Mouse (Mus musculus): ENCODE results near the gene Clstn3. TPM values are rescaled to one million over a fixed set of nuclear protein-coding genes. Genes with fewer than 3 reads are reported as not detected.
A peak's percentile ranks its signal among the peaks of the same experiment; 100 is the strongest.
"Not testable (repeated sequence)": the region's sequence is repeated elsewhere in the genome, so short reads cannot be mapped to it uniquely, and the experiment has no call there.

Gene Clstn3
- polyA plus RNA-seq (2012; rRNA removed) = 3.2 and 9.1 TPM in 2 replicates

DNA sequence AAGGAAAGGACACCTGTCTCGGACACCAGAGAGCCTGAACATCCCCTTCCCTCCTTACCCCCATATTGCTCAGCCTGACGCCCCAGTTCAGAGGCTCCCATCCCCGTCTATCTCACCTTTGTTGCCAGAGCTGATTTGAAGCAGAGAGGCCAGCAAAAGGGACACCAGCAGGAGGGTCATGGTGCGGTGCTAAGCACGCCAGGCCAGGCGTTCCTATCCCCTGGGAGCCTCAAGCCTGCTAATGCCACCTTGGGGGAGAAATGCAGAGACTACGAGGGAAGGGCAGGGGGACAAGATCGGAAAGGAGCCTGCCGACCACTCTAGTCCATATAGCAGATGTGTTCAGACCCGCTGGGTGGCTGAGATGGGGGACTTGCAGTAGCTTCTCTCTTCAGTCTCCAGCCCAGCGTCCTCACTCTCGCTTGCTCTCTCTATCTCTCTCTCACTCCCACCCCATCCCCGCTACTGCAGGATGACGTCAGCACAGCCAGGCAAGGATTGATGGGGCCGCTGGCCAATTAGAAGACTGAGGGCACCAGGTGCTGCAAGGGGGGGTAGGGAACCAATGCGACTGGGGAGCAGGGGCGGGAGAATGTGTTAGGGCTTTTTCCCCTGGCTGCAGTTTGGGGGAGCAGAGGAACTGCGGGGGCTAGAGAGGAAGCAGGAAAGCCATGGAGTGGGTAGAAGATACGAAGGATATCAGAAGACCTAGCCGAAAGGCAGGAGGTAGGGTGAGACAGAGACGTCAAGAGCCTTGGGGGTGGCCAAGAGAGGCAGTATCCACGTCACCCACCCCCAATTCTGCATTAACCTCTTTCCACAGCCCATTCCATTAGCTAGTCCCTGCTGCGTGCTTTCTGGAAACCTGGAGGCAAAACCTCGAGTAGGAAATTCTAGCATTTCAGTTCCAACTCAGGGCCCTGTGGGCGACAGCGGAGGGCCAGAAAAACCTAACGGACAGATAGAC is at the start of gene Clstn3:
Clstn3 (minus strand) TSS at position 490 of the 967 bp plus-strand sequence.
- 7% methylated on average over 27 of the region's 27 CpGs for WGBS
- Histone ChIP-seq H3K4me3 (replicated peaks; ENCODE audit: extremely low read depth, low read depth, low read length) (peak within 1 kb of the TSS; percentile 11), H3K4me1 (ENCODE audit: control insufficient read depth, insufficient read depth, low read length) (no peaks in the 10 kb centered on the region)
- no peak for TF ChIP-seq CTCF (IDR thresholded peaks at IDR 0.05; ENCODE audit: insufficient read depth, low read length)
- TF ChIP-seq POLR2A (IDR thresholded peaks at IDR 0.05; ENCODE audit: borderline replicate concordance, extremely low read depth, low read depth, low read length) = no peak
- peak; percentile 56 for DNase-seq

GRCm38 (mm10) chr6:124512355-124512836 is 47.8 kb upstream of the Clstn3 start, which contains the start of gene C1ra:
Gene C1ra (plus strand): TSS chr6:124512405.
- no peaks in the 10 kb centered on the region; the same call in 1 of the 2 replicates for H3K4me1 ChIP-seq (ENCODE audit: control insufficient read depth, insufficient read depth, low read length)
- WGBS = 3% methylated on average over 6 of the region's 6 CpGs
- H3K4me3 ChIP-seq (replicated peaks; ENCODE audit: extremely low read depth, low read depth, low read length) = peak within 1 kb of the TSS; percentile 77
- TF ChIP-seq POLR2A (IDR thresholded peaks at IDR 0.05; ENCODE audit: borderline replicate concordance, extremely low read depth, low read depth, low read length) = no peak
- TF ChIP-seq CTCF (IDR thresholded peaks at IDR 0.05; ENCODE audit: insufficient read depth, low read length) = peak; percentile 65
- DNase-seq = peak; percentile 64

GRCm38 (mm10) chr6:124511936-124512335 is 47.3 kb upstream of the Clstn3 start:
- Histone ChIP-seq H3K4me3 (replicated peaks; ENCODE audit: extremely low read depth, low read depth, low read length) (no peak overlapping the region), H3K4me1 (ENCODE audit: control insufficient read depth, insufficient read depth, low read length) (no peaks in the 10 kb centered on the region; the same call in 1 of the 2 replicates)
- 50% methylated on average over 6 of the region's 6 CpGs for WGBS
- no peak for TF ChIP-seq POLR2A (IDR thresholded peaks at IDR 0.05; ENCODE audit: borderline replicate concordance, extremely low read depth, low read depth, low read length)
- no peak for TF ChIP-seq CTCF (IDR thresholded peaks at IDR 0.05; ENCODE audit: insufficient read depth, low read length)
- DNase-seq = no peak

DNA sequence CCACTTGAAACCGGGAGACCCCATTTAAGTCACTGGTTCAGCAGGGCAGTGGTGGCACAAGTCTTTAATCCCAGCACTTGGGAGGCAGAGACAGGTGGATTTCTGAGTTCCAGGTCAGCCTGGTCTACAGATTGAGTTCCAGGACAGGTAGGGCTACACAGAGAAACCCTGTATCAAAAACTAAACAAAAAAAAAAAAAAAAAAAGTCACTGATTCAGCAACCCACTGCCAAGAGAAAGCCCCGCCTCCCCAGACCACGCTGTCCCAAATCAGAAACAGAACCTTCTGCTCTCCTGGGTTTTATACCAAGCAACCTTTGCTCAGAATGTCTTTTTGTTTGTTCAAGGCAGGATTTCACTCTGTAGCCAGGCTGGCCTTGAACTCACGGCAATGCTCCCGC is 44.6 kb upstream of the Clstn3 start:
- not testable (repeated sequence) for DNase-seq; H3K4me1 ChIP-seq (ENCODE audit: control insufficient read depth, insufficient read depth, low read length); H3K4me3 ChIP-seq (replicated peaks; ENCODE audit: extremely low read depth, low read depth, low read length)
- 73% methylated on average over 5 of the region's 5 CpGs for WGBS

- no peaks in the 10 kb centered on the region; the same call in 1 of the 2 replicates for H3K4me1 ChIP-seq (ENCODE audit: control insufficient read depth, insufficient read depth, low read length)
- H3K4me3 ChIP-seq (replicated peaks; ENCODE audit: extremely low read depth, low read depth, low read length) = no peak overlapping the region
- TF ChIP-seq POLR2A (IDR thresholded peaks at IDR 0.05; ENCODE audit: borderline replicate concordance, extremely low read depth, low read depth, low read length) = no peak
- no peak for TF ChIP-seq CTCF (IDR thresholded peaks at IDR 0.05; ENCODE audit: insufficient read depth, low read length)
- 62% methylated on average over 10 of the region's 10 CpGs for WGBS
- DNase-seq = no peak
These were observed 43.7 kb upstream of the Clstn3 start for GRCm38 (mm10) chr6:124508292-124508691.

DNA sequence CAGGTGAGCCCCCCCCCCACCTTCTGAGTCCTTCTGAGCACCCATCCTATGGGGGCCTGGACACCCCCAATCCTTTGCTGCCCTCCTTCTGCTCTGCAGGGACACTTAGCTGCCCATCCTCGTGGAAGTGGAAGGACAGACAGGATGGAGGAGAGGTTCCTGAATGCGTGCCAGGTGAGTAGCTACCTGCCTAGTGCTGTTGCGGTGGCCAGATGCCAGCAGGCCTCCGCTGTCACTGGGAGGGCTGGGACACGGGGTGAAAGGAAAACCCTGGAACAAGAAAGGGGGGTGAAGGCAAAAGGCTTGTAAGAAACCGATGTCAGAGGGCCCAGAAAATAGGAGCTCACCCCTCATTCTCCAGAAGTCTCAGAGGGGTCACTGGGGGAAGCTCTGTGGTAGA is 42.4 kb upstream of the Clstn3 start:
- Histone ChIP-seq H3K4me1 (ENCODE audit: control insufficient read depth, insufficient read depth, low read length) (no peaks in the 10 kb centered on the region), H3K4me3 (replicated peaks; ENCODE audit: extremely low read depth, low read depth, low read length) (no peak overlapping the region)
- TF ChIP-seq POLR2A (IDR thresholded peaks at IDR 0.05; ENCODE audit: borderline replicate concordance, extremely low read depth, low read depth, low read length) = no peak
- no peak for TF ChIP-seq CTCF (IDR thresholded peaks at IDR 0.05; ENCODE audit: insufficient read depth, low read length)
- 72% methylated on average over 6 of the region's 6 CpGs for WGBS
- no peak for DNase-seq

- H3K4me1 ChIP-seq (ENCODE audit: control insufficient read depth, insufficient read depth, low read length) = no peaks in the 10 kb centered on the region
- 62% methylated on average over 4 of the region's 4 CpGs for WGBS
- H3K4me3 ChIP-seq (replicated peaks; ENCODE audit: extremely low read depth, low read depth, low read length) = no peak overlapping the region
- no peak for TF ChIP-seq POLR2A (IDR thresholded peaks at IDR 0.05; ENCODE audit: borderline replicate concordance, extremely low read depth, low read depth, low read length)
- TF ChIP-seq CTCF (IDR thresholded peaks at IDR 0.05; ENCODE audit: insufficient read depth, low read length) = no peak
- DNase-seq = no peak
These were observed 40.4 kb upstream of the Clstn3 start for GRCm38 (mm10) chr6:124505028-124505427.

GRCm38 (mm10) chr6:124502021-124502420 is 37.4 kb upstream of the Clstn3 start:
- H3K4me3 ChIP-seq (replicated peaks; ENCODE audit: extremely low read depth, low read depth, low read length) = no peak overlapping the region
- DNase-seq = no peak
- 78% methylated on average over 5 of the region's 5 CpGs for WGBS
- H3K4me1 ChIP-seq (ENCODE audit: control insufficient read depth, insufficient read depth, low read length) = no peaks in the 10 kb centered on the region
- no peak for TF ChIP-seq POLR2A (IDR thresholded peaks at IDR 0.05; ENCODE audit: borderline replicate concordance, extremely low read depth, low read depth, low read length)
- no peak for TF ChIP-seq CTCF (IDR thresholded peaks at IDR 0.05; ENCODE audit: insufficient read depth, low read length)

DNA sequence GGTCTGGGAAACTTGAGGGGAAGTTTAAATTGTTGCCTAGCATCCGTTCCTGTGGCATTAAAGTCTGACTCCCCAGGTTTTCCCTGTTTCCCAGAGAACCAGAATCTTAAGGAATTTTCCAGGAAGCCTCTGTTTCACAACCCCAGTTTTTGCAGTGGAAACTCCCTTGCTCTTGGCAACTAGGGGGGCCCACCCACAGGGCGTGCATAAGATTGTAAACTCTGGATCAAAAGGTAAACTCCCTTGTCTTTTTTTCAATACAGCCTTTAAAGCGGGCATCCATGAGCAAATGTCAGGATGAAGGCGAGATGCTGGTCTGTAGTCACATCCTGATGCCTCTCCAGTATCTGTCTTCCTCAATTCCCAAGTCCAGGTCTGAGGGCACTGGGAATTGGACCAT is 36.9 kb upstream of the Clstn3 start:
- no peak for DNase-seq
- no peak for TF ChIP-seq POLR2A (IDR thresholded peaks at IDR 0.05; ENCODE audit: borderline replicate concordance, extremely low read depth, low read depth, low read length)
- no peak for TF ChIP-seq CTCF (IDR thresholded peaks at IDR 0.05; ENCODE audit: insufficient read depth, low read length)
- Histone ChIP-seq H3K4me1 (ENCODE audit: control insufficient read depth, insufficient read depth, low read length) (no peaks in the 10 kb centered on the region), H3K4me3 (replicated peaks; ENCODE audit: extremely low read depth, low read depth, low read length) (no peak overlapping the region)
- WGBS = 62% methylated on average over 4 of the region's 4 CpGs
